30 mouse cellular contexts compared by ENCODE assay signal in the genomic region with DNA sequence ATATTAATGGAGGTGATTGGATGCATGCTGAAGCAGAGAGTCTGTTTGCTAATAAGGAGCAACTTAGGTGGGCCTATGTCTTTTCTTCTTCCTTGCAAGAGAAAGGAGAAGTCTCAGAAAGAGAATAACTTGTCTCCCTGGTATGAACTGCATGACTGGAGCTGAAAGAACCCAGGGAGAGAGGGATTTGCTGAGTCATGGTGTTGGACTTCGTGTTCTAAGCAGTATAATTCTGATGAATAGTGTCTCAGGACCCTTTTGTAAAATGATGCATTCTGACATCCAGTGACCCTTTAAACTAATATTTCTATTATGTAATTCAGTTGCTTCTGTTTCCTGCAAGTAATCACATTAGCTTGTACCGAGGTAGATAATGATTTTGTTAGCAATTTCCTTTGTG.
DNase-seq lines count a peak whose midpoint lies in the region; ATAC-seq and TF ChIP-seq lines count a peak whose summit lies in the region.
"Had no signal": no experiment of that assay in that cellular context is flagged by ENCODE, and none has a peak within 500 bp of the region (broad histone marks: within the 10 kb centered on the region; RNA-seq: fewer than 3 reads in every experiment).

No protein-coding gene starts in this region.

- intact Hi-C loops in gastrocnemius, postnatal 36 days (cut with DNase I): no loop called here

- H3K36me3 ChIP-seq in ES-E14 (ENCODE audit: control insufficient read depth, insufficient read depth, low read length, poor library complexity, severe bottlenecking): no peaks in the 10 kb centered on the region
- no peaks in the 10 kb centered on the region for H3K36me3 ChIP-seq in heart, embryonic 12.5 days
- H3K36me3 ChIP-seq: embryonic facial prominence, embryonic 10.5 days; embryonic facial prominence, embryonic 13.5 days; forebrain, embryonic 12.5 days; forebrain, embryonic 15.5 days; heart, embryonic 15.5 days; hindbrain, embryonic 10.5 days; hindbrain, embryonic 13.5 days; intestine, embryonic 15.5 days had no signal

- H3K27me3 ChIP-seq in heart, embryonic 12.5 days (replicated peaks): no peaks in the 10 kb centered on the region
- H3K27me3 ChIP-seq: embryonic facial prominence, embryonic 13.5 days; forebrain, embryonic 12.5 days; forebrain, embryonic 15.5 days; heart, embryonic 15.5 days; hindbrain, embryonic 13.5 days; intestine, embryonic 15.5 days had no signal

- H3K27ac ChIP-seq in layer of hippocampus, adult 2 months: peak overlapping the region; percentile 68
- no peak overlapping the region for H3K27ac ChIP-seq in ES-E14 (ENCODE audit: insufficient read depth, low read depth, low read length, poor library complexity, severe bottlenecking)
- no peak overlapping the region for H3K27ac ChIP-seq in heart, embryonic 12.5 days (ENCODE audit: poor library complexity, severe bottlenecking)
- H3K27ac ChIP-seq: embryonic facial prominence, embryonic 10.5 days; embryonic facial prominence, embryonic 13.5 days; forebrain, embryonic 12.5 days; forebrain, embryonic 15.5 days; heart, adult 2 months; heart, embryonic 15.5 days; hindbrain, embryonic 10.5 days; hindbrain, embryonic 13.5 days; intestine, embryonic 15.5 days had no signal

- no peak for ATAC-seq in heart, embryonic 12.5 days (ENCODE audit: insufficient number of reproducible peaks, low FRiP score)
- ATAC-seq: forebrain, embryonic 15.5 days; hindbrain, embryonic 16.5 days; intestine, embryonic 15.5 days had no signal

- in situ Hi-C loops in ES-E14 (cut with MboI; ENCODE audit: low sequenced_read_pairs in 2 of 2, unreplicated experiment in 2 of 2): no loop called here

- no peak for DNase-seq in layer of hippocampus, adult 2 months (ENCODE audit: low spot score in 2 of 2)
- DNase-seq in layer of hippocampus, adult 9-11 months: no peak
- DNase-seq in ES-E14 (ENCODE audit: low read depth, low spot score): no peak
- peak; percentile 76 for DNase-seq in Muller cell, postnatal 12 days (ENCODE audit: inconsistent ontology term)
- DNase-seq in thymus, postnatal 0 days (ENCODE audit: low spot score): no peak
- DNase-seq in gastrocnemius, postnatal 36 days: no peak
- DNase-seq: adrenal gland, postnatal 10 days; adrenal gland, postnatal 36 days; B cell, adult 2 months; cerebellum, adult 11 months; cerebellum, adult 2 months; cerebellum, adult 9-11 months; cerebellum, postnatal 36 days; embryo, embryonic 11 days; gastrocnemius, postnatal 25 days; heart, adult 2 months; heart, postnatal 10 days; heart, postnatal 36 days had no signal

- no peak overlapping the region for H3K4me3 ChIP-seq in layer of hippocampus, adult 2 months
- H3K4me3 ChIP-seq in ES-E14 (ENCODE audit: insufficient read depth in 1 of 2, low read depth in 1 of 2, low read length in 2 of 2, poor library complexity in 1 of 2, severe bottlenecking in 1 of 2): no peak overlapping the region
- H3K4me3 ChIP-seq in heart, embryonic 12.5 days: no peak overlapping the region
- H3K4me3 ChIP-seq: embryonic facial prominence, embryonic 10.5 days; embryonic facial prominence, embryonic 13.5 days; erythroblast, embryonic 14.5 days; forebrain, embryonic 12.5 days; forebrain, embryonic 15.5 days; heart, adult 2 months; heart, embryonic 15.5 days; hindbrain, embryonic 10.5 days; hindbrain, embryonic 13.5 days; intestine, embryonic 15.5 days had no signal

- TF ChIP-seq CTCF in layer of hippocampus, adult 2 months (conservative IDR thresholded peaks at IDR 0.05): no peak

- H3K9me3 ChIP-seq in ES-E14 (ENCODE audit: control insufficient read depth, insufficient read depth, low read depth, low read length): no peaks in the 10 kb centered on the region
- no peaks in the 10 kb centered on the region for H3K9me3 ChIP-seq in heart, embryonic 12.5 days (replicated peaks)
- H3K9me3 ChIP-seq: embryonic facial prominence, embryonic 10.5 days; embryonic facial prominence, embryonic 13.5 days; forebrain, embryonic 12.5 days; forebrain, embryonic 15.5 days; heart, embryonic 15.5 days; hindbrain, embryonic 10.5 days; hindbrain, embryonic 13.5 days; intestine, embryonic 15.5 days had no signal

- H3K4me2 ChIP-seq in heart, embryonic 12.5 days: no peak overlapping the region
- H3K4me2 ChIP-seq: embryonic facial prominence, embryonic 13.5 days; forebrain, embryonic 12.5 days; forebrain, embryonic 15.5 days; heart, embryonic 11.5 days; heart, embryonic 15.5 days; hindbrain, embryonic 13.5 days; intestine, embryonic 15.5 days had no signal

- H3K4me1 ChIP-seq in ES-E14 (ENCODE audit: control insufficient read depth in 2 of 2, insufficient read depth in 2 of 2, low read length in 2 of 2, poor library complexity in 1 of 2): no peaks in the 10 kb centered on the region
- H3K4me1 ChIP-seq in heart, embryonic 12.5 days (replicated peaks): no peaks in the 10 kb centered on the region
- H3K4me1 ChIP-seq: embryonic facial prominence, embryonic 10.5 days; embryonic facial prominence, embryonic 13.5 days; forebrain, embryonic 12.5 days; forebrain, embryonic 15.5 days; heart, embryonic 15.5 days; hindbrain, embryonic 10.5 days; hindbrain, embryonic 13.5 days; intestine, embryonic 15.5 days had no signal

- H3K9ac ChIP-seq in ES-E14 (ENCODE audit: insufficient read depth, low read depth, low read length, poor library complexity, severe bottlenecking): no peak overlapping the region
- no peak overlapping the region for H3K9ac ChIP-seq in heart, embryonic 12.5 days
- H3K9ac ChIP-seq: embryonic facial prominence, embryonic 13.5 days; forebrain, embryonic 12.5 days; forebrain, embryonic 15.5 days; heart, embryonic 15.5 days; hindbrain, embryonic 13.5 days; intestine, embryonic 15.5 days had no signal

- 72% methylated on average over 2 of the region's 2 CpGs for WGBS in heart, embryonic 12.5 days

TF ChIP-seq in ES-E14, 5 proteins besides CTCF, POLR2A, EP300 and RAD21:
- TF ChIP-seq HCFC1 (IDR thresholded peaks at IDR 0.05; ENCODE audit: borderline replicate concordance, insufficient read depth, low read length) (no peak), MAFK (IDR thresholded peaks at IDR 0.05; ENCODE audit: insufficient read depth, low read depth, low read length) (peak; percentile 73), ZC3H11A (IDR thresholded peaks at IDR 0.05; ENCODE audit: borderline replicate concordance, low read depth, low read length) (no peak), ZNF384 (IDR thresholded peaks at IDR 0.05; ENCODE audit: low read depth, low read length) (no peak), CHD2 (IDR thresholded peaks at IDR 0.05; ENCODE audit: low read depth, low read length) (no peak)
TF ChIP-seq in ES-E14: peak in this region for 1.
